Mouse (Mus musculus) embryonic facial prominence, embryonic 11.5 days (tissue): ENCODE results near the gene Il17c. TPM values are rescaled to one million over a fixed set of nuclear protein-coding genes. Genes with fewer than 3 reads are reported as not detected.

ENCODE experiments used
- ATAC-seq: fragments of 200-750 bp; cut with Nextera tagmentation; replicated peaks from 2 replicates; pipeline ENCODE4 v1.8.0; 2017; ENCODE audit warnings: low read depth; ENCODE audit not compliant: insufficient number of reproducible peaks, low FRiP score, low TSS enrichment
- DNase-seq: peaks from one replicate; pipeline ENCODE4 v3.0.0-alpha.2; 2015; ENCODE audit warnings: low spot score
- H3K27ac ChIP-seq: fragments of 300-500 bp; sonication (generic); replicated peaks from 2 replicates; pipeline ENCODE4 v1.5.1; 2014; ENCODE audit warnings: mild to moderate bottlenecking, low read depth, low read length, control low read depth
- H3K27me3 ChIP-seq: fragments of 300-500 bp; sonication (generic); 2 replicates; pipeline ENCODE4 v1.6.1; 2014; ENCODE audit warnings: mild to moderate bottlenecking, low read length, moderate library complexity, mixed read lengths; ENCODE audit not compliant: control insufficient read depth, insufficient read depth
- H3K36me3 ChIP-seq: fragments of 300-500 bp; sonication (generic); replicated peaks from 2 replicates; pipeline ENCODE4 v1.6.1; 2014; ENCODE audit warnings: low read depth, mild to moderate bottlenecking, low read length, moderate library complexity, mixed read lengths; ENCODE audit not compliant: control insufficient read depth, insufficient read depth
- H3K4me1 ChIP-seq: fragments of 300-500 bp; sonication (generic); 2 replicates; pipeline ENCODE4 v1.6.1; 2014; ENCODE audit warnings: low read length, mixed read lengths; ENCODE audit not compliant: control insufficient read depth, insufficient read depth
- H3K4me2 ChIP-seq: fragments of 300-500 bp; sonication (generic); 2 replicates; pipeline ENCODE4 v1.6.1; 2014; ENCODE audit warnings: low read depth, mild to moderate bottlenecking, control low read depth, low read length, moderate library complexity
- H3K4me3 ChIP-seq: fragments of 300-500 bp; sonication (generic); 2 replicates; pipeline ENCODE4 v1.5.1; 2014; ENCODE audit warnings: low read depth, low read length, control low read depth
- H3K9ac ChIP-seq: fragments of 300-500 bp; sonication (generic); replicated peaks from 2 replicates; pipeline ENCODE4 v1.6.1; 2014; ENCODE audit warnings: mild to moderate bottlenecking, control low read depth, low read length
- H3K9me3 ChIP-seq: fragments of 300-500 bp; sonication (generic); replicated peaks from 2 replicates; pipeline ENCODE4 v1.6.1; 2016; ENCODE audit warnings: mild to moderate bottlenecking, low read length, inconsistent platforms, mixed read lengths; ENCODE audit not compliant: control insufficient read depth
- WGBS: fragments of 180-500 bp; shearing (Covaris S2); extraction: QIAGEN DNeasy Blood & Tissue Kit; methylation state at CpG from one replicate; pipeline ENCODE4 v1.1.7; 2014; 5-methylcytosine and 5-hydroxymethylcytosine counted together
- polyA plus RNA-seq: library from polyadenylated mRNA; unstranded; fragments of >200 nt; fragmentation: Nextera tagmentation; extraction: Ambion mirVana; gene quantifications from 2 replicates; pipeline ENCODE4 v1.2.1, GENCODE M21; 2014

The Il17c gene
- polyA plus RNA-seq, 1 experiment from 2014 or later, result not detected

DNA sequence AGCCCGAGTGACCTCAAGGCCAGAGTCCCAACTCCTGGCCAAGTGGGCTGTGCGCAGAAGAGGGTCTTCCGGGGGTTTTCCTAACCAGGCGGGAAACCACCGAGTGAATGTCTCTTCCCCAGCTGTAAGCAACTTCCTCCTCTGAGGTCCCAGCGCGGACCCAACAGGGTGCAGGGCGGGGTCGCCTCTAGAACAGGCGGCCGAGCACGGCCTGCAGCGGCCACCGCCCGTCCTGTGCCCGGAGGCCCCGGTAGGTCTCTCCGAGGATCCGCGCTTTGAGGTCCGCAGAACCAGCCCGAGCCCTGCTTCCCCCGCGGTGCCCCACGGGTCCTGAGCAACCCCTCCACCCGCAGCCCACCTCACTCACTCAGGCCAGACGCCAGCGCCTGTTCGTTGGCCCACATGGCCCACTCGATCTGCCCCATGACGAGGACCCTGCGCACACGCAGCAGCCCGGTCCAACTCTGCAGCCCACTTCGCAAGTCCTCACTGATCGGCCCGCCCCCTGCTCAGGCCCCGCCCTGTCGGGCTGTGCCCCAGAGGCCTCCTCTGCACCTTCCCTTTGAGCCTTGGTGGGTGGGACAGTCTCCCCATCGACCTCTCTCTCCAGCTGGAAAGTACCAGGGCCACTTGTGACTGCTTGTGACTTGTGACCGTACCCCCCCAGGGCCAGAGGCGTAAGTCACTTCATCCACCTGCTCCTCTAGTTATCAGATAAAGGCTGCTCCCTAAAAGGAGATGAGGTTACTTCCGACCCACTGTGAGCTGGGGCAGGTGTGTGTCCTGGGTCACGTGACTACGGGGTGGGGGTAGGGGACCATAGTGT is 10.8 kb downstream of the Il17c start, which contains the start of gene Cyba:
Gene Cyba, minus strand, starts transcription at position 488 of the 826 bp plus-strand sequence.
- Histone ChIP-seq H3K27ac (no peak within 1 kb of the TSS), H3K9ac (peak within 1 kb of the TSS; percentile 71), H3K27me3 (no peaks in the 10 kb centered on the region), H3K4me2 (peak within 1 kb of the TSS; percentile 94), H3K36me3 (peaks cover 3% of the 10 kb centered on the region), H3K4me3 (peak within 1 kb of the TSS; percentile 46), H3K9me3 (no peaks in the 10 kb centered on the region), H3K4me1 (no peaks in the 10 kb centered on the region; the same call in 1 of the 2 replicates)
- DNase-seq (peak; percentile 62), ATAC-seq (peak; percentile 29; the same call in 1 of the 2 replicates)
- 6% methylated on average over 45 of the region's 45 CpGs for whole genome bisulfite sequencing

GRCm38 (mm10) chr8:122433269-122433905 is 11.6 kb downstream of the Il17c start:
- H3K4me3 ChIP-seq, result no peak overlapping the region
- DNase-seq (no peak), ATAC-seq (no peak; the same call in 1 of the 2 replicates)
- H3K9ac ChIP-seq, result no peak overlapping the region
- no peak overlapping the region for H3K4me2 ChIP-seq
- no peaks in the 10 kb centered on the region for H3K27me3 ChIP-seq
- H3K4me1 ChIP-seq, result no peaks in the 10 kb centered on the region; the same call in 1 of the 2 replicates
- H3K27ac ChIP-seq, result no peak overlapping the region
- H3K9me3 ChIP-seq, result no peaks in the 10 kb centered on the region
- WGBS, result 70% methylated on average over 11 of the region's 11 CpGs
- H3K36me3 ChIP-seq, result peaks cover 3% of the 10 kb centered on the region

DNA sequence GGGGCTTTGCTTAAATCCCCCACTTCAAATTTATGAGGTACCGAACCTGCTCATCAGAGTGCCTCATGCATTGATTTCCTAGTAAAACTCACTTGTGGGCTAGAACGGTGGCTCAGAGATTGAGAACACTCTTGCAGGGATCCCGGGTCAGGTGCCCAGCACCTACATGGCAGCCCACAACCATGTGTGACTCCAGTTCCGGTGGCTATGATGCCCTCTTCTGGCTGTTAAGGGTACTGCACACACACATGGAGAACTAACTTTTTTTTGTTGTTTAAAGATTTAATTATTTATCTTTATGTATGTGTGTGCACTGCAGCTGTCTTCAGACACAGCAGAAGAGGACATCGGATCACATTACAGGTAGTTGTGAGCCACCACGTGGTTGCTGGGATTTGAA is 13.6 kb downstream of the Il17c start:
- Histone ChIP-seq H3K36me3 (peaks cover 3% of the 10 kb centered on the region), H3K4me1 (no peaks in the 10 kb centered on the region; the same call in 1 of the 2 replicates), H3K4me3 (no peak overlapping the region), H3K9ac (no peak overlapping the region), H3K27ac (no peak overlapping the region), H3K9me3 (no peaks in the 10 kb centered on the region), H3K4me2 (no peak overlapping the region), H3K27me3 (no peaks in the 10 kb centered on the region)
- no peak for ATAC-seq
- 87% methylated on average over 6 of the region's 6 CpGs for WGBS
- no peak for DNase-seq

GRCm38 (mm10) chr8:122436146-122436545 is 14.3 kb downstream of the Il17c start:
- Histone ChIP-seq H3K36me3 (peaks cover 3% of the 10 kb centered on the region), H3K27me3 (no peaks in the 10 kb centered on the region), H3K9me3 (no peaks in the 10 kb centered on the region), H3K4me2 (no peak overlapping the region), H3K4me3 (no peak overlapping the region), H3K4me1 (no peaks in the 10 kb centered on the region; the same call in 1 of the 2 replicates), H3K9ac (no peak overlapping the region), H3K27ac (no peak overlapping the region)
- ATAC-seq (no peak), DNase-seq (no peak)
- 96% methylated on average over 9 of the region's 9 CpGs for WGBS

- WGBS, result 86% methylated on average over 20 of the region's 20 CpGs
- no peak for DNase-seq
- Histone ChIP-seq H3K4me1 (no peaks in the 10 kb centered on the region; the same call in 1 of the 2 replicates), H3K27ac (no peak overlapping the region), H3K4me3 (no peak overlapping the region), H3K4me2 (no peak overlapping the region), H3K36me3 (peaks cover 3% of the 10 kb centered on the region), H3K27me3 (no peaks in the 10 kb centered on the region), H3K9me3 (no peaks in the 10 kb centered on the region), H3K9ac (no peak overlapping the region)
- ATAC-seq, result no peak
Observed at GRCm38 (mm10) chr8:122436586-122437125, 14.8 kb downstream of the Il17c start.

DNA sequence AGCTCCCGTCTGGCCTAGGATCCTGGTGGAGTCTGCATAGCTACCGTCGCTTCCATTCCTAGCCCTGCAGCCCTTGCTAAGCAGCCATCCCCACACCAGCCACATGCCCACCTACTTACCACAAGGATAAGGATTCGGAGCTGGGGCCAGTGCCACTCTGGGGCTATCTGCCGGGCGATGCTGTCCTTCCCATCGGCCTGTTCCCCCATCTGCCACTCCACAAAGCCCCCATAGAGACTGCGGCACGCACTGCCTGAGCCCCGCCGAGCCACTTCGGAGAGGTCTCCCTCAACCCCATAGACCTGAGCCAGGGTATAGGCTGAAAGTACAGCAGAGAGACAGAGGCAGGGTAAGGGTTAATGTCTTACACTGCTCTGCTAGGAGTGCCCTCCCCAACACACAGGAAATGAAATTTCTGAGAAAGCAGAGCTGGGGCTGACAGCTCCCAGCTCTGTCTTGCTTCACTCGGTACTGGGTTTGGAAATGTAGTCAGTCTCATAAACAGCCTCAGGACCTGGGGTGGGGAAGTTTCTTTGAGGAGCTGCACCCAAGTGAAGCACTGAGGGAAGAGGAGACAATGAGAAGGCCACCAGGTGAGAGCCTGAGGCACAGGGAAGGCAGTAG is 16.0 kb downstream of the Il17c start:
- DNase-seq (no peak), ATAC-seq (no peak)
- WGBS, result 90% methylated on average over 13 of the region's 13 CpGs
- H3K36me3 ChIP-seq, result peaks cover 3% of the 10 kb centered on the region
- H3K4me2 ChIP-seq, result no peak overlapping the region
- H3K4me3 ChIP-seq, result no peak overlapping the region
- no peaks in the 10 kb centered on the region for H3K27me3 ChIP-seq
- no peaks in the 10 kb centered on the region for H3K9me3 ChIP-seq
- no peak overlapping the region for H3K9ac ChIP-seq
- H3K27ac ChIP-seq, result no peak overlapping the region
- H3K4me1 ChIP-seq, result no peaks in the 10 kb centered on the region

GRCm38 (mm10) chr8:122439336-122439735 is 17.5 kb downstream of the Il17c start:
- no peak overlapping the region for H3K27ac ChIP-seq
- no peak for ATAC-seq

More at GRCm38 (mm10) chr8:122439336-122439735, 17.5 kb downstream of the Il17c start:
- Histone ChIP-seq H3K4me2 (no peak overlapping the region), H3K27me3 (no peaks in the 10 kb centered on the region), H3K4me1 (no peaks in the 10 kb centered on the region), H3K4me3 (no peak overlapping the region), H3K36me3 (peaks cover 3% of the 10 kb centered on the region), H3K9me3 (no peaks in the 10 kb centered on the region), H3K9ac (no peak overlapping the region)
- no peak for DNase-seq
- 92% methylated on average over 16 of the region's 16 CpGs for WGBS
